Mouse (Mus musculus) embryonic facial prominence, embryonic 14.5 days (tissue): ENCODE data around the gene Gm7980. TPM values are rescaled to one million over a fixed set of nuclear protein-coding genes. Genes with fewer than 3 reads are reported as not detected.
"Not testable (repeated sequence)": the region's sequence is repeated elsewhere in the genome, so short reads cannot be mapped to it uniquely, and the experiment has no call there.

Experiments used
- ATAC-seq: fragments of 200-750 bp; cut with Nextera tagmentation; 2 replicates; pipeline ENCODE4 v1.8.0; 2017; ENCODE audit warnings: low read depth, moderate number of reproducible peaks, moderate TSS enrichment
- DNase-seq: peaks from one replicate; pipeline ENCODE4 v3.0.0-alpha.2; 2015; ENCODE audit warnings: low spot score
- H3K27ac ChIP-seq: fragments of 300-500 bp; sonication (generic); replicated peaks from 2 replicates; pipeline ENCODE4 v1.5.1; 2014; ENCODE audit warnings: low read depth, mild to moderate bottlenecking, low read length, moderate library complexity
- H3K27me3 ChIP-seq: fragments of 300-500 bp; sonication (generic); replicated peaks from 2 replicates; pipeline ENCODE4 v1.6.1; 2014; ENCODE audit warnings: low read length; ENCODE audit not compliant: control insufficient read depth, insufficient read depth
- H3K36me3 ChIP-seq: fragments of 300-500 bp; sonication (generic); 2 replicates; pipeline ENCODE4 v1.6.1; 2014; ENCODE audit warnings: low read length, mixed read lengths; ENCODE audit not compliant: control insufficient read depth, insufficient read depth
- H3K4me1 ChIP-seq: fragments of 300-500 bp; sonication (generic); 2 replicates; pipeline ENCODE4 v1.6.1; 2014; ENCODE audit warnings: antibody characterized with exemption, low read length; ENCODE audit not compliant: control insufficient read depth, insufficient read depth
- H3K4me2 ChIP-seq: fragments of 300-500 bp; sonication (generic); 2 replicates; pipeline ENCODE4 v1.6.1; 2014; ENCODE audit warnings: low read depth, mild to moderate bottlenecking, low read length, moderate library complexity, mixed read lengths
- H3K4me3 ChIP-seq: fragments of 300-500 bp; sonication (generic); 2 replicates; pipeline ENCODE4 v1.5.1; 2014; ENCODE audit warnings: low read depth, mild to moderate bottlenecking, low read length
- H3K9ac ChIP-seq: fragments of 300-500 bp; sonication (generic); 2 replicates; pipeline ENCODE4 v1.6.1; 2014; ENCODE audit warnings: low read depth, mild to moderate bottlenecking, low read length, moderate library complexity, mixed read lengths
- H3K9me3 ChIP-seq: fragments of 300-500 bp; sonication (generic); 2 replicates; pipeline ENCODE4 v1.6.1; 2016; ENCODE audit warnings: low read length; ENCODE audit not compliant: control insufficient read depth
- WGBS: fragments of 180-500 bp; shearing (Covaris S2); extraction: QIAGEN DNeasy Blood & Tissue Kit; methylation state at CpG from one replicate; pipeline ENCODE4 v1.1.7; 2014; 5-methylcytosine and 5-hydroxymethylcytosine counted together
- polyA plus RNA-seq: library from polyadenylated mRNA; unstranded; fragments of >200 nt; fragmentation: Nextera tagmentation; extraction: Ambion mirVana; gene quantifications from 2 replicates; pipeline ENCODE4 v1.2.1, GENCODE M21; 2014

Gene Gm7980
- polyA plus RNA-seq, result not detected in 2 replicates

DNA sequence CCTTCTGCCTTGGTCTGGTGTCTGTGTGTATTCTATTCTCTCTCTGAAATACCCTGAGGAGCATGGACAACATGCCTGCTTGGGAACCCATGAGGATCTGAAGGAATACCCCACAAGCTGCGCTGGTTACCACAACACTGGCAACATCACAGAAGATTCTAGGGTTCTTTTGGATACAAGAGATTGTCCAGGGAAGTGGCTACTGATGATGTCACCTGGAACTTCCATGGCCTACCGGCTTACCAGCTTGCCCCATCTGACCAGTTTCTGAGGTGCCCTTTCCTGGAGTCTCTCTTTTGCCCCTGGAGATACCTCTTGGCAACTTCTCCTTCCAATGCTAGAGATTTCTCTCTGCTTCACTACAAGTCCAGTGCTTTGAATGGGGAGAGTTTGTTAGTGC, at the start of gene Gm7980:
Gene Gm7980, minus strand, starts transcription at position 101 of the 400 bp plus-strand sequence.
- not testable (repeated sequence) for H3K4me3 ChIP-seq, H3K27me3 ChIP-seq, H3K9me3 ChIP-seq, DNase-seq, H3K4me1 ChIP-seq, H3K9ac ChIP-seq, ATAC-seq, H3K27ac ChIP-seq, H3K4me2 ChIP-seq, H3K36me3 ChIP-seq
- no CpG with 5 or more reads among the region's 2 CpGs for WGBS

- H3K4me2 ChIP-seq, DNase-seq, H3K4me3 ChIP-seq, H3K27ac ChIP-seq, H3K9ac ChIP-seq, H3K4me1 ChIP-seq, ATAC-seq, H3K9me3 ChIP-seq, H3K27me3 ChIP-seq, H3K36me3 ChIP-seq: not testable (repeated sequence)
- WGBS, result 100% methylated on average over 1 of the region's 2 CpGs
Measured at GRCm38 (mm10) chr14:41943695-41944094, 36.6 kb upstream of the Gm7980 start, which contains the start of gene 1700024B05Rik. 1700024B05Rik (plus strand) TSS chr14:41943995.

DNA sequence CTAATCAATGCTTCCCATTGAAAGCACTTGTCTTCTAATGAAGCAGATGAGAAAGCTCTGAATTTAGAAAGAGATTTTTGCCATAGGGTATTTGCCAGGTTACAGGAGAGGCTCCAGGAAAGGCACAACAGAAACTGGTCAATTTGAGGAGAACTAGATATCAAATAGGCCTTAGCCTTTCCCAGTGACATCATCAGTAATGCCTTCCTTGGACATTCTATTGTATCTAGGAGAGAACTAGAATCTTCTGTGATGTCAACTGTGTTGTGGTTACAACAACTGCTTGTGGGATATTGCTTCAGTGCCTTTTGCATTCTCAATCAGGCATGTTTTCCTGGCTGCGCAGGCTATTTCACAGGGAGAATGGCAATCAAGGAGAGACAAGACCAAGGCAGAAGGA, 17.6 kb upstream of the Gm7980 start, which contains the start of gene 1700049E17Rik1:
Gene 1700049E17Rik1, plus strand, starts transcription at position 301 of the 400 bp plus-strand sequence.
- not testable (repeated sequence) for H3K9me3 ChIP-seq, H3K4me1 ChIP-seq, H3K9ac ChIP-seq, H3K4me3 ChIP-seq, H3K4me2 ChIP-seq, DNase-seq, H3K36me3 ChIP-seq, ATAC-seq, H3K27ac ChIP-seq, H3K27me3 ChIP-seq
- no CpG with 5 or more reads among the region's 1 CpGs for WGBS

Other genes with a start within 250 kb of the Gm7980 start
- not detected in 2 replicates for gene Gm8068, start 205.4 kb downstream of the Gm7980 start, polyA plus RNA-seq
- gene Gm7929, start 156.7 kb downstream of the Gm7980 start, polyA plus RNA-seq, result not detected in 2 replicates
- gene Gm47189, start 134.8 kb downstream of the Gm7980 start, polyA plus RNA-seq, result not detected in 2 replicates
- gene 1700049E17Rik1, start 17.7 kb upstream of the Gm7980 start, polyA plus RNA-seq, result not detected in 2 replicates
- gene 1700024B05Rik, start 36.7 kb upstream of the Gm7980 start, polyA plus RNA-seq, result not detected in 2 replicates
- not detected in 2 replicates for gene Gm6401, start 60.6 kb upstream of the Gm7980 start, polyA plus RNA-seq
- gene Gm3543, start 76.0 kb upstream of the Gm7980 start, polyA plus RNA-seq, result not detected in 2 replicates
- not detected in 2 replicates for gene Gm7951, start 210.1 kb upstream of the Gm7980 start, polyA plus RNA-seq